Mouse (Mus musculus): Measurements from ENCODE around the gene Zfp979. TPM values are rescaled to one million over a fixed set of nuclear protein-coding genes. Genes with fewer than 3 reads are reported as not detected.

Zfp979 gene
- total RNA-seq (2023): 0.53 to 0.66 TPM in 2 of 4 replicates, not detected in the others

DNA sequence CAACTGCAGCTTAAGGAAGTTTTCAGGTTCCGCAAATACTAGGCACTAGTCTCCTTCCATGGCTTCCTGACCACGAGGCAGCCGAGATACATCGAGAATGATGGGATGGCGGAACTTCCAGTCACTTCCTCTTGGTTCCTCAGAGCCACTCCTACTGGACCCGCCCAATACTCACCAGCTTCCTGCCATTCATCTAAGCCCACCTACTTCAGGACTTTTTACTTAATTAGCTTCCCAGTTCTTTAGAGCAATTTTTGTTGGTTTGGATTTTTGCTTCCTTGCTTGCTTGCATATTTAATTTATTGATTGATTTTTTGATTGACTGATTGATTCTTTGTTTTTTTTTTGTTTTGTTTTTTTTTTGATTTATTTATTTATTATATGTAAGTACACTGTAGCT, at the start of gene Zfp979:
Zfp979 (minus strand) TSS at position 101 of the 400 bp plus-strand sequence.

Other genes with a start within 250 kb of the Zfp979 start
- gene Zfp982, start 150.1 kb downstream of the Zfp979 start, total RNA-seq (2023): 0.60 to 0.63 TPM in 2 of 4 replicates, not detected in the others
- gene Gm16503, start 102.3 kb downstream of the Zfp979 start, total RNA-seq (2023): 0.17 to 0.52 TPM (median 0.33 TPM) in 3 of 4 replicates, not detected in the other
- 0.29 to 0.66 TPM (median 0.42 TPM) in 4 replicates for gene Zfp985, start 89.2 kb downstream of the Zfp979 start, total RNA-seq (2023)
- gene Zfp534, start 60.0 kb upstream of the Zfp979 start, total RNA-seq (2023): 0.61 to 1.2 TPM (median 0.76 TPM) in 4 replicates
- gene Zfp984, start 167.3 kb upstream of the Zfp979 start, total RNA-seq (2023): 11.2 to 14.2 TPM (median 12.9 TPM) in 4 replicates
- gene Zfp933, start 205.9 kb upstream of the Zfp979 start, total RNA-seq (2023): 9.1 to 13.8 TPM (median 11.4 TPM) in 4 replicates
- 34.3 to 43.6 TPM (median 39.2 TPM) in 4 replicates for gene Miip, start 226.3 kb upstream of the Zfp979 start, total RNA-seq (2023)
- gene Fv1, start 226.5 kb upstream of the Zfp979 start, total RNA-seq (2023): 7.0 to 10.8 TPM (median 9.5 TPM) in 4 replicates